Mouse (Mus musculus): ENCODE results near the gene S100a3. TPM values are rescaled to one million over a fixed set of nuclear protein-coding genes. Genes with fewer than 3 reads are reported as not detected.

Gene S100a3
- polyA plus RNA-seq, 1 experiment from 2014 or later, result not detected

DNA sequence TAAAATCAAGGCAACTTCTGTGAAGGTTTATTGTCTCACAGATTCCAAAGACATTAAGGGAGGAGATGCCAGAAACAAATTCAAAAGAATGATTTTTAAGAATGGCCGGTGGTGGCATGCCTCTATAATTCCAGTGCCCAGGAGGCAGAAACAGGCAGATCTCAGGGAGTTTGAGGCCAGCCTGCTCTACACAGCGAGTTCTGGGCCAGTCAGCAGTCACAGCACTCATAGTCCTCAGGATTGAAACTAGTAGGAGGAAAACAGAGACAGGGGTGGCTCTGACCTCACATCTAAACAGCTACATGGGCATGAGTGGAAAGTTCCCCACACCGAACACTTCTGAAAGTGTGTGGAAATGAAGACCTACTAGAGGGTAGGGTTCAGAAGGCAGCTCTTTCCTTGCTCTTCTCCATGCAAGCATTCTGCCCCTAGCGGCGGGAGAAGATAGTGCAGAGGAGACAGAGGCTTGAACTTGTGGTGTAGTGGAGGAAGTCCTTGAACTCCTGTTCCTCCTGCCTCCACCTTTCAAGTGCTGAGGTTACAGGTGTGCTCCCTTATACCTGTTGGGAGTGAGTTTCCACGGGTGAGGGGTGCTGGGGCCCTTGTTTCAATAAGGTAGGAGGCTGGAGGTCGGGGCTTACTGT, 79.3 kb downstream of the S100a3 start:
- Histone ChIP-seq H3K4me1 (ENCODE audit: control insufficient read depth, low read depth, low read length) (no peaks in the 10 kb centered on the region), H3K9me3 (replicated peaks; ENCODE audit: control insufficient read depth, low read length) (no peaks in the 10 kb centered on the region), H3K9ac (ENCODE audit: low read depth, low read length) (no peak overlapping the region), H3K27ac (ENCODE audit: low read length) (no peak overlapping the region), H3K4me2 (ENCODE audit: low read depth, low read length) (no peak overlapping the region), H3K27me3 (ENCODE audit: control insufficient read depth, insufficient read depth, low read depth, low read length) (no peaks in the 10 kb centered on the region), H3K4me3 (ENCODE audit: low read depth, low read length) (no peak overlapping the region), H3K36me3 (ENCODE audit: control insufficient read depth, insufficient read depth) (no peaks in the 10 kb centered on the region)
- WGBS (ENCODE audit: insufficient replicate concordance), result 37% methylated on average over 7 of the region's 7 CpGs
- no peak for ATAC-seq (ENCODE audit: low read depth)

DNA sequence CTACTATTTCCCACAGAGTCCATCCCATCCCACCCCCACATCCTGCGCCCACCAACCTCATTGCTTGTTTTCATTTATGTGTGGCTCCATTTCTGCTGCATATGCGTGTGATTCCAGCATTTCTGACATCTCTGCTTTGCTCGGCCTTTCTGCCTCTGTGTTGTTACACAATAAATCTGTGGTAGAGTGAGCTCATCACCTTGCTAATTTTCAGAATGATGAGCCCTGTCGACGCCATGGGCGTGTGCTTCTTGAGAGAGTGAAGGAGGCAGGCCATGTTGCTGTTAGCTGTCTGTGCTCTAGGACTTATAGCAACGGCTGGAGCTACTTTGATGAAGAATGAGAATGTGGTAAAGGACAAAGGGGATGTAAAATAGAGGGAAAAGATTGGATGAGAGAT, 80.6 kb downstream of the S100a3 start:
- Histone ChIP-seq H3K36me3 (ENCODE audit: control insufficient read depth, insufficient read depth) (no peaks in the 10 kb centered on the region), H3K4me1 (ENCODE audit: control insufficient read depth, low read depth, low read length) (no peaks in the 10 kb centered on the region), H3K27me3 (ENCODE audit: control insufficient read depth, insufficient read depth, low read depth, low read length) (no peaks in the 10 kb centered on the region), H3K27ac (ENCODE audit: low read length) (no peak overlapping the region), H3K9me3 (replicated peaks; ENCODE audit: control insufficient read depth, low read length) (no peaks in the 10 kb centered on the region), H3K4me2 (ENCODE audit: low read depth, low read length) (no peak overlapping the region), H3K4me3 (ENCODE audit: low read depth, low read length) (no peak overlapping the region), H3K9ac (ENCODE audit: low read depth, low read length) (no peak overlapping the region)
- ATAC-seq (ENCODE audit: low read depth), result no peak
- WGBS (ENCODE audit: insufficient replicate concordance), result 63% methylated on average over 7 of the region's 7 CpGs

DNA sequence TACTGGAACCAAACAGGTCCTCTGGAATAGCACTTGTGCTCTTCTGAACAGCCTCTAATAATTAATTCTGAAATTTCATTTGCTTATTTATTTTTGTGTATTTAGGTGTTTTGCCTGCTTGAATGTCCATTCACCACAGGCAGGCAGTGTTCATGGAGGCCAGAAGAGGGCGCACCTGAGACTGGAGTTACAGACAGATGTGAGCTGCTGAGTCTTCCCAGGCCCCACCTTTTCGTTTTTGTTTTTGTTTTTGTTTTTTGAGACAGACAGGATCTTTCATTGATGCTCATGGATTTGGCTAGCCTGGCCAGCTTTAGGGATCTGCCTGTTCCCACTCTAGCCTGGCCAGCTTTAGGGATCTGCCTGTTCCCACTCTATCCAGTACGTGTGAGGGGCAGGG, 83.8 kb downstream of the S100a3 start:
- 32% methylated on average over 3 of the region's 3 CpGs for WGBS (ENCODE audit: insufficient replicate concordance)
- Histone ChIP-seq H3K4me1 (ENCODE audit: control insufficient read depth, low read depth, low read length) (no peaks in the 10 kb centered on the region), H3K4me3 (ENCODE audit: low read depth, low read length) (no peak overlapping the region), H3K27ac (ENCODE audit: low read length) (no peak overlapping the region), H3K9me3 (replicated peaks; ENCODE audit: control insufficient read depth, low read length) (no peaks in the 10 kb centered on the region), H3K4me2 (ENCODE audit: low read depth, low read length) (no peak overlapping the region), H3K9ac (ENCODE audit: low read depth, low read length) (no peak overlapping the region), H3K27me3 (ENCODE audit: control insufficient read depth, insufficient read depth, low read depth, low read length) (no peaks in the 10 kb centered on the region), H3K36me3 (ENCODE audit: control insufficient read depth, insufficient read depth) (no peaks in the 10 kb centered on the region)
- no peak for ATAC-seq (ENCODE audit: low read depth)

DNA sequence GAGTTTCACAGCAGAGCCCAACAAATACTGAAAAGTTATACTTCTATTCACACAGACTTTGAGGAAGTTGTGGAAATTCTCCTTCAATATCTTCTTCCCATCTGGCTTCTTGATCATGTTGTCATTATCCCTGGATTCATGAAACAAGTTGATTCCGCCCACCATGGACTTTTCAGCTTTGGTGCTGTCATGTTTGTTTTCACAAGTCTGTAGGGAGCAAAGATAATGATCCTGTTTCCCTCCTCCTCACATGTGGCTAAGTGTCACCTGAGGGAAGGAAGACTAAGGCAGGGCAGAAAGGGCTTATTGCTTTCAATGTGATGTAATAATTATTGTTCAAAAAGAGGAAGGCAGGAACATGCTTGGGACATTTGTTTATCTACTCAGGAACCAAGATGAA, 86.9 kb downstream of the S100a3 start:
- no peak for ATAC-seq (ENCODE audit: low read depth)
- Histone ChIP-seq H3K36me3 (ENCODE audit: control insufficient read depth, insufficient read depth) (no peaks in the 10 kb centered on the region), H3K9me3 (replicated peaks; ENCODE audit: control insufficient read depth, low read length) (no peaks in the 10 kb centered on the region), H3K4me3 (ENCODE audit: low read depth, low read length) (no peak overlapping the region), H3K4me1 (ENCODE audit: control insufficient read depth, low read depth, low read length) (no peaks in the 10 kb centered on the region), H3K27me3 (ENCODE audit: control insufficient read depth, insufficient read depth, low read depth, low read length) (no peaks in the 10 kb centered on the region), H3K4me2 (ENCODE audit: low read depth, low read length) (no peak overlapping the region), H3K9ac (ENCODE audit: low read depth, low read length) (no peak overlapping the region), H3K27ac (ENCODE audit: low read length) (no peak overlapping the region)
- 46% methylated on average over 1 of the region's 1 CpGs for WGBS (ENCODE audit: insufficient replicate concordance)

DNA sequence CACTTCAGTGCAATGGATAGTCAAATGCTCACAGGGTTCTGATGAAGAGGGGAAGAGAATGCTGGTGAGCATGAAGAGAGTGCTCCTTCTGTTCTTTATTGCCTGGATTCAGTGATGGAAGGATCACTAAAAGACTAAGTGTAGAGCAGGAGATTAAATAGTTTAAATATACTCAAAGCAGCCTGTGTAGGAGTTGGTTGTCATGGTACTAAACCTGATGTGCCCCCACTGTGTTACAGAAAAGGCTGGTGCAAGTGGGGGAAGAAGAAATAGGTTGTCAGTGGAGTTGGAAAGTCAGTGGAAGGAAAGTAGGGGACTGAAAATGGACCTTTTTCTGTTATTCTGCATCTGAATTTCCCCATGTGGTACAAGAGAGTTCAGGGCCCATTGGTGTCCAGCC, 88.6 kb downstream of the S100a3 start:
- H3K4me1 ChIP-seq (ENCODE audit: control insufficient read depth, low read depth, low read length), result no peaks in the 10 kb centered on the region
- no peak overlapping the region for H3K9ac ChIP-seq (ENCODE audit: low read depth, low read length)
- H3K36me3 ChIP-seq (ENCODE audit: control insufficient read depth, insufficient read depth), result no peaks in the 10 kb centered on the region
- no peak overlapping the region for H3K27ac ChIP-seq (ENCODE audit: low read length)
- ATAC-seq (ENCODE audit: low read depth), result no peak
- no peak overlapping the region for H3K4me3 ChIP-seq (ENCODE audit: low read depth, low read length)
- no peak overlapping the region for H3K4me2 ChIP-seq (ENCODE audit: low read depth, low read length)
- H3K27me3 ChIP-seq (ENCODE audit: control insufficient read depth, insufficient read depth, low read depth, low read length), result no peaks in the 10 kb centered on the region
- no peaks in the 10 kb centered on the region for H3K9me3 ChIP-seq (replicated peaks; ENCODE audit: control insufficient read depth, low read length)

DNA sequence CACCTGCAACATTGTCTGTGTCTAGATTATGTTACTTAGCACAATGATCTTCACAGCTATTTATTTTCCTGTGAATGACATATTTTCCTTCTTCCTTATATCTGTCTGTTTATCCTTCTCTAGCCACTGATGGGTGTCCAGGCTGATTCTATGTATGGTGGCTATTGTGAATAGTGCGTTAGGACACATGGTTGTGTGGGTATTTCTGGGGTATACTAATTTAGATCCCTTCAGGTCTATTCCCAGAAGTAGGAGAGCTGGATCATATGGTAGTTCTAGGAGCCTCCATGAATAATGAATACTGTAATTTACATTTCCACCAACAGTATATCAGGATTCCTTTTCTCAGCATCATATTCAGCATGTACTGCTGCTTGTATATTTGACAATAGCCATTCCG, 89.5 kb downstream of the S100a3 start:
- 69% methylated on average over 2 of the region's 2 CpGs for WGBS (ENCODE audit: insufficient replicate concordance)

More for the DNA sequence above, 89.5 kb downstream of the S100a3 start:
- H3K9me3 ChIP-seq (replicated peaks; ENCODE audit: control insufficient read depth, low read length), result no peaks in the 10 kb centered on the region
- H3K36me3 ChIP-seq (ENCODE audit: control insufficient read depth, insufficient read depth), result no peaks in the 10 kb centered on the region
- no peaks in the 10 kb centered on the region for H3K27me3 ChIP-seq (ENCODE audit: control insufficient read depth, insufficient read depth, low read depth, low read length)
- no peak overlapping the region for H3K9ac ChIP-seq (ENCODE audit: low read depth, low read length)
- no peak overlapping the region for H3K4me2 ChIP-seq (ENCODE audit: low read depth, low read length)
- no peak overlapping the region for H3K27ac ChIP-seq (ENCODE audit: low read length)
- no peak overlapping the region for H3K4me3 ChIP-seq (ENCODE audit: low read depth, low read length)
- H3K4me1 ChIP-seq (ENCODE audit: control insufficient read depth, low read depth, low read length), result no peaks in the 10 kb centered on the region
- no peak for ATAC-seq (ENCODE audit: low read depth)

Other genes starting within 250 kb of the S100a3 start
- gene Slc27a3, start 170.6 kb upstream of the S100a3 start, polyA plus RNA-seq (2015; fragmentation: Nextera tagmentation; extraction: Ambion mirVana), result 1.1 and 1.5 TPM in 2 replicates
- 6.7 and 7.2 TPM in 2 replicates for gene Ints3, start 127.0 kb upstream of the S100a3 start, polyA plus RNA-seq (2015; fragmentation: Nextera tagmentation; extraction: Ambion mirVana)
- 4.1 and 4.3 TPM in 2 replicates for gene Npr1, start 94.7 kb upstream of the S100a3 start, polyA plus RNA-seq (2015; fragmentation: Nextera tagmentation; extraction: Ambion mirVana)
- gene Ilf2, start 84.5 kb upstream of the S100a3 start, polyA plus RNA-seq (2015; fragmentation: Nextera tagmentation; extraction: Ambion mirVana), result 44.8 and 48.7 TPM in 2 replicates
- gene Snapin, start 69.5 kb upstream of the S100a3 start, polyA plus RNA-seq (2015; fragmentation: Nextera tagmentation; extraction: Ambion mirVana), result 17.8 and 18.2 TPM in 2 replicates
- gene Chtop, start 51.1 kb upstream of the S100a3 start, polyA plus RNA-seq (2015; fragmentation: Nextera tagmentation; extraction: Ambion mirVana), result 38.8 and 41.2 TPM in 2 replicates
- 26.5 and 33.8 TPM in 2 replicates for gene S100a1, start 46.2 kb upstream of the S100a3 start, polyA plus RNA-seq (2015; fragmentation: Nextera tagmentation; extraction: Ambion mirVana)
- gene S100a13, start 46.1 kb upstream of the S100a3 start, polyA plus RNA-seq (2015; fragmentation: Nextera tagmentation; extraction: Ambion mirVana), result 18.9 and 19.6 TPM in 2 replicates
- 0.09 TPM in 1 of 2 replicates, not detected in the other for gene S100a14, start 33.7 kb upstream of the S100a3 start, polyA plus RNA-seq (2015; fragmentation: Nextera tagmentation; extraction: Ambion mirVana)
- 31.5 and 34.8 TPM in 2 replicates for gene S100a16, start 23.3 kb upstream of the S100a3 start, polyA plus RNA-seq (2015; fragmentation: Nextera tagmentation; extraction: Ambion mirVana)
- not detected in 2 replicates for gene S100a2, start 29.7 kb downstream of the S100a3 start, polyA plus RNA-seq (2015; fragmentation: Nextera tagmentation; extraction: Ambion mirVana)
- not detected in 2 replicates for gene Gm42674, start 41.3 kb downstream of the S100a3 start, polyA plus RNA-seq (2015; fragmentation: Nextera tagmentation; extraction: Ambion mirVana)
- gene S100a4, start 43.2 kb downstream of the S100a3 start, polyA plus RNA-seq (2015; fragmentation: Nextera tagmentation; extraction: Ambion mirVana), result 2.2 and 2.5 TPM in 2 replicates
- gene S100a5, start 47.9 kb downstream of the S100a3 start, polyA plus RNA-seq (2015; fragmentation: Nextera tagmentation; extraction: Ambion mirVana), result not detected in 2 replicates
- 18.6 and 18.7 TPM in 2 replicates for gene S100a6, start 52.3 kb downstream of the S100a3 start, polyA plus RNA-seq (2015; fragmentation: Nextera tagmentation; extraction: Ambion mirVana)
- 0.06 TPM in 1 of 2 replicates, not detected in the other for gene S100a7a, start 93.4 kb downstream of the S100a3 start, polyA plus RNA-seq (2015; fragmentation: Nextera tagmentation; extraction: Ambion mirVana)
- gene S100a8, start 108.4 kb downstream of the S100a3 start, polyA plus RNA-seq (2015; fragmentation: Nextera tagmentation; extraction: Ambion mirVana), result 2,698 and 2,791 TPM in 2 replicates
- 1,737 and 1,805 TPM in 2 replicates for gene S100a9, start 135.1 kb downstream of the S100a3 start, polyA plus RNA-seq (2015; fragmentation: Nextera tagmentation; extraction: Ambion mirVana)
- gene Pglyrp4, start 166.3 kb downstream of the S100a3 start, polyA plus RNA-seq (2015; fragmentation: Nextera tagmentation; extraction: Ambion mirVana), result 0.06 TPM in 1 of 2 replicates, not detected in the other
- gene Gm5849, start 217.3 kb downstream of the S100a3 start, polyA plus RNA-seq (2015; fragmentation: Nextera tagmentation; extraction: Ambion mirVana), result not detected in 2 replicates

Data from liver, embryonic 16.5 days (tissue).